Mouse (Mus musculus): ENCODE data around the gene Trem2. TPM values are rescaled to one million over a fixed set of nuclear protein-coding genes. Genes with fewer than 3 reads are reported as not detected.

Trem2 gene
- polyA plus RNA-seq, 1 experiment from 2014 or later = 2.1 TPM

Other genes starting within 250 kb of the Trem2 start
- not detected in 2 replicates for gene 9830107B12Rik, start 200.1 kb upstream of the Trem2 start, polyA plus RNA-seq (2015; fragmentation: Nextera tagmentation; extraction: Ambion mirVana)
- gene A530064D06Rik, start 179.1 kb upstream of the Trem2 start, polyA plus RNA-seq (2015; fragmentation: Nextera tagmentation; extraction: Ambion mirVana) = 0.13 and 0.42 TPM in 2 replicates
- gene Trem1, start 113.6 kb upstream of the Trem2 start, polyA plus RNA-seq (2015; fragmentation: Nextera tagmentation; extraction: Ambion mirVana) = 0.05 TPM in 2 replicates
- 0.14 and 0.30 TPM in 2 replicates for gene Trem3, start 98.6 kb upstream of the Trem2 start, polyA plus RNA-seq (2015; fragmentation: Nextera tagmentation; extraction: Ambion mirVana)
- gene Treml4, start 82.1 kb upstream of the Trem2 start, polyA plus RNA-seq (2015; fragmentation: Nextera tagmentation; extraction: Ambion mirVana) = 0.82 and 1.5 TPM in 2 replicates
- 8.9 and 11.9 TPM in 2 replicates for gene Treml2, start 46.9 kb upstream of the Trem2 start, polyA plus RNA-seq (2015; fragmentation: Nextera tagmentation; extraction: Ambion mirVana)
- gene B430306N03Rik, start 30.3 kb upstream of the Trem2 start, polyA plus RNA-seq (2015; fragmentation: Nextera tagmentation; extraction: Ambion mirVana) = 0.53 and 0.64 TPM in 2 replicates
- gene Treml1, start 13.5 kb downstream of the Trem2 start, polyA plus RNA-seq (2015; fragmentation: Nextera tagmentation; extraction: Ambion mirVana) = 0.10 TPM in 2 replicates
- gene Nfya, start 63.5 kb downstream of the Trem2 start, polyA plus RNA-seq (2015; fragmentation: Nextera tagmentation; extraction: Ambion mirVana) = 13.3 and 15.2 TPM in 2 replicates
- 71.0 and 73.3 TPM in 2 replicates for gene Oard1, start 63.6 kb downstream of the Trem2 start, polyA plus RNA-seq (2015; fragmentation: Nextera tagmentation; extraction: Ambion mirVana)
- gene Apobec2, start 86.5 kb downstream of the Trem2 start, polyA plus RNA-seq (2015; fragmentation: Nextera tagmentation; extraction: Ambion mirVana) = 0.86 and 1.6 TPM in 2 replicates
- 0.17 TPM in 1 of 2 replicates, not detected in the other for gene Tspo2, start 105.1 kb downstream of the Trem2 start, polyA plus RNA-seq (2015; fragmentation: Nextera tagmentation; extraction: Ambion mirVana)
- 17.2 and 21.6 TPM in 2 replicates for gene Unc5cl, start 108.5 kb downstream of the Trem2 start, polyA plus RNA-seq (2015; fragmentation: Nextera tagmentation; extraction: Ambion mirVana)

All from thymus, postnatal 0 days (tissue).